Mouse (Mus musculus): ENCODE measurements around the gene Zfp334. TPM values are rescaled to one million over a fixed set of nuclear protein-coding genes. Genes with fewer than 3 reads are reported as not detected.

Gene Zfp334
- polyA plus RNA-seq, 1 experiment = not detected

DNA sequence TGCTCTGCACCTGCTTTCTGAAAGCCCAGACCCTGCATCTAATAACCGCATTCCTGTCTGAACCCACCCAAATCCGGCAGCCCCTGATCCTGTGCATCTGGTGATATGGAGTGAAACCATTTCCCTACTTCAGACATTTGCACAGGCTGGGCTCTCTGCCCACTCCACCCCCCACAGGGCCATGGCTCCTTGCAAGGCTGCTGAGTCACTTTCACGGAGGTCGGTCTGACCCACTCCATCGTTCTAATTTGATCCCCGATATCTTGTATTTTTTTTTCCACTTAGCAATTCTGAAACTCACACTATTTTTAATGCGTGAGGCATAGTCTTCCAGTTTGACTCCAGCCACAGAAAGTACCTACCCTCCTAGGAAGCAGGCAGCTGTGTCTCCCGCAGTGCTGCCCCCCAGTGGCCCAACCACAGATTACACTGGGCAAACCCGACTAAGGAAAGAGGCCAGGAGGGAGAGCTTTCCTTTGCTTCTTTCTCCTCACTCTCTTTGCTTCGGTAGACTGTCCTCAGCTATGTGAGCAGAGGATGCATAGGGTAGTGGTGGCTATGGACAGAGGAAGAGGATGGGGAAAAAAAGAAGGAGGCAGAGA lies 19.7 kb upstream of the Zfp334 start:
- Histone ChIP-seq H3K9me3 (peaks cover 27% of the 10 kb centered on the region), H3K27me3 (replicated peaks) (peaks cover 77% of the 10 kb centered on the region), H3K4me3 (replicated peaks) (no peak overlapping the region), H3K4me1 (peaks cover 19% of the 10 kb centered on the region), H3K36me3 (replicated peaks; ENCODE audit: low read length) (no peaks in the 10 kb centered on the region)
- TF ChIP-seq FLI1 (IDR thresholded peaks at IDR 0.05; ENCODE audit: low read length) (no peak), GATA1 (IDR thresholded peaks at IDR 0.05; ENCODE audit: borderline replicate concordance, low read length) (no peak)

GRCm38 (mm10) chr2:165405351-165405750 lies 17.3 kb upstream of the Zfp334 start:
- H3K9me3 ChIP-seq = peaks cover 27% of the 10 kb centered on the region
- TF ChIP-seq GATA1 (IDR thresholded peaks at IDR 0.05; ENCODE audit: borderline replicate concordance, low read length) (no peak), FLI1 (IDR thresholded peaks at IDR 0.05; ENCODE audit: low read length) (no peak)
- H3K27me3 ChIP-seq (replicated peaks) = peaks cover 80% of the 10 kb centered on the region
- no peaks in the 10 kb centered on the region for H3K36me3 ChIP-seq (replicated peaks; ENCODE audit: low read length)
- H3K4me3 ChIP-seq (replicated peaks) = no peak overlapping the region
- peaks cover 29% of the 10 kb centered on the region for H3K4me1 ChIP-seq

- no peaks in the 10 kb centered on the region for H3K36me3 ChIP-seq (replicated peaks; ENCODE audit: low read length)
- no peak for TF ChIP-seq FLI1 (IDR thresholded peaks at IDR 0.05; ENCODE audit: low read length)
- no peak for TF ChIP-seq GATA1 (IDR thresholded peaks at IDR 0.05; ENCODE audit: borderline replicate concordance, low read length)
- peaks cover 29% of the 10 kb centered on the region for H3K4me1 ChIP-seq
Measured at GRCm38 (mm10) chr2:165404951-165405350, 16.9 kb upstream of the Zfp334 start.

DNA sequence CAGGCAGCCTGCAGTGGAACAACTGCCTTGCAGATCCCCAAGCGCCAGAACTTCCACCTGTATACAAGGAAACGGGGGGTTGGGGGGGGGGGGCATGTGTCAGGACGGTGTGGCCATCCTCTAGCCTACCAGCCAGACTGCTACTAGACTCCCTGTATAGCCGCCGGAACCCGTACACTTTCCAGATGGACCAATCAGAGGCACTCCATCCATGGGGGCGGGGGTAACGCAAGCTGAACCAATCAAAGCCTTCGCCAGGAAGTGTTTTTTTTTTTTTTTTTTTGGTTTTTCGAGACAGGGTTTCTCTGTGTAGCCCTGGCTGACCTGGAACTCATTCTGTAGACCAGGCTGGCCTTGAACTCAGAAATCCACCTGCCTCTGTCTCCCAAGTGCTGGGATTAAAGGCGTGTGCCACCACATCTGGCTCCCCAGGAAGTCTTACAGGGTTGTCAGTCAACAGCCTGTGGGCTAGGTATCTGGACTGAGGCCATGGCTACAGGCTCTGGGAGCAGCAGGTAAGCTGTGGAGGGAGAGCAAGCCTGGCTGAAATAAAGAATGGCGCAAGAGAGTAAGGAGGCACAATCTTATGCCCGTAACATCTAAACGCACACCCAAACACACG lies 10.2 kb upstream of the Zfp334 start:
- TF ChIP-seq GATA1 (IDR thresholded peaks at IDR 0.05; ENCODE audit: borderline replicate concordance, low read length) (no peak), FLI1 (IDR thresholded peaks at IDR 0.05; ENCODE audit: low read length) (no peak)
- Histone ChIP-seq H3K4me1 (peaks cover 10% of the 10 kb centered on the region; the same call in 1 of the 2 replicates), H3K27me3 (replicated peaks) (peaks cover 56% of the 10 kb centered on the region), H3K9me3 (peaks cover 21% of the 10 kb centered on the region), H3K4me3 (replicated peaks) (no peak overlapping the region), H3K36me3 (replicated peaks; ENCODE audit: low read length) (no peaks in the 10 kb centered on the region)

More at GRCm38 (mm10) chr2:165404951-165405350, 16.9 kb upstream of the Zfp334 start:
- Histone ChIP-seq H3K4me3 (replicated peaks) (no peak overlapping the region), H3K9me3 (peaks cover 27% of the 10 kb centered on the region), H3K27me3 (replicated peaks) (peaks cover 81% of the 10 kb centered on the region)

- peaks cover 20% of the 10 kb centered on the region for H3K9me3 ChIP-seq
- TF ChIP-seq FLI1 (IDR thresholded peaks at IDR 0.05; ENCODE audit: low read length) = no peak
- TF ChIP-seq GATA1 (IDR thresholded peaks at IDR 0.05; ENCODE audit: borderline replicate concordance, low read length) = no peak
- peaks cover 10% of the 10 kb centered on the region; the same call in 1 of the 2 replicates for H3K4me1 ChIP-seq
- no peak overlapping the region for H3K4me3 ChIP-seq (replicated peaks)
- H3K36me3 ChIP-seq (replicated peaks; ENCODE audit: low read length) = no peaks in the 10 kb centered on the region
- peaks cover 56% of the 10 kb centered on the region for H3K27me3 ChIP-seq (replicated peaks)
Measured at GRCm38 (mm10) chr2:165397502-165398163, 9.6 kb upstream of the Zfp334 start.

DNA sequence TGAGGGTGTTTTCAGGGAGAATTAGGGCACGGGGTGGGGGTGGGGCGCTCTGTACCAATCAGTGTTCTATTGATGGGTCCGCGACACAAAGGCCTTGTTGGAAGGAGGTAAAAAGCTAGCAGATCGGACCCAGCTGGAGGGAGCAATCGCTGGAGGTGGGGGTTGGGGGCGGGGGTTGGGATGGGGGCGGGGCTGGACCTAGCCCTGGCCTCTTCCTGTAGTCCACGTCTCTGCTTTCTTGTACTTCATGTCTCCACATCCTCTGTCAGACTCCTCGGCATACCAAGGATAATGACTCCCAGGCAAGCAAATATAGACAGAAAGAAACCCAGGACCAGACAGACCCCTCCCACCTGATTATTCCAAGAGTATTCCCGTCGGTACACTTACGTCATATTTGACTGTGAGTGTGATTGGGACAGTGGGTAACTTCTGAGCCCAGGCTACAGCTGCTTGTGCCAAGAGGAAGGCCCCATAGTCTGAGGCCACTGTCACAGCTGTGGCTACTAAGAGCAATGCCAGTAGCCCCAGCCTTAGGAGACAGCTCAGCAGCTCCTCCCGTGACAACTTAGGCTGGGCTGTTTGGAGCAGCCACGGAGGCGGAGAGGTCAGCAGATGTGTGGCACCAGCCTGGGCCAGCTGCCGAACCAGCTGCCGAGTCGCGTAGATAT lies 8.9 kb upstream of the Zfp334 start:
- H3K4me1 ChIP-seq = peaks cover 8% of the 10 kb centered on the region; the same call in 1 of the 2 replicates
- no peaks in the 10 kb centered on the region for H3K36me3 ChIP-seq (replicated peaks; ENCODE audit: low read length)
- peaks cover 20% of the 10 kb centered on the region for H3K9me3 ChIP-seq
- no peak for TF ChIP-seq FLI1 (IDR thresholded peaks at IDR 0.05; ENCODE audit: low read length)
- TF ChIP-seq GATA1 (IDR thresholded peaks at IDR 0.05; ENCODE audit: borderline replicate concordance, low read length) = no peak
- H3K27me3 ChIP-seq (replicated peaks) = peaks cover 58% of the 10 kb centered on the region
- H3K4me3 ChIP-seq (replicated peaks) = no peak overlapping the region

DNA sequence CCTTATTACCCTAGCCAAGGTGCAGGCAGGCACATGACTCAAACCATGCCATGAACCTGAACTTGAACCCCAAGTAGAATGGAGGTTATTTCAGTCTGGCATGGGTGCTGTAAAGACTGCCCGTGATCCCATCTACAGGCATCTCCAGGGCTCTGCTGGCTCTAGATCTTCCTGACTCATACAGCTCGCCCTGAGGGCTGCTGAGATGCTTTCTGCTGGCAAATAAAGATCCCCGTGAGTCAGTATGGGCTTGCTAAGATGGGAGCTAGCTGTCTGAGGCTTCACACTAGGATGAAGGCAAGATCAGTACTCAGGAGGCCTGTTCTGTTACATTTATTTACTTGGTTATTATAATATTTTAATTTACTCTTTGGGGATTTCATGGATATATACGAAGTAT lies 4.1 kb upstream of the Zfp334 start:
- peaks cover 7% of the 10 kb centered on the region for H3K4me1 ChIP-seq
- H3K4me3 ChIP-seq (replicated peaks) = no peak overlapping the region
- H3K36me3 ChIP-seq (replicated peaks; ENCODE audit: low read length) = no peaks in the 10 kb centered on the region
- peaks cover 20% of the 10 kb centered on the region for H3K9me3 ChIP-seq
- peaks cover 44% of the 10 kb centered on the region for H3K27me3 ChIP-seq (replicated peaks)
- TF ChIP-seq FLI1 (IDR thresholded peaks at IDR 0.05; ENCODE audit: low read length) (no peak), GATA1 (IDR thresholded peaks at IDR 0.05; ENCODE audit: borderline replicate concordance, low read length) (no peak)

DNA sequence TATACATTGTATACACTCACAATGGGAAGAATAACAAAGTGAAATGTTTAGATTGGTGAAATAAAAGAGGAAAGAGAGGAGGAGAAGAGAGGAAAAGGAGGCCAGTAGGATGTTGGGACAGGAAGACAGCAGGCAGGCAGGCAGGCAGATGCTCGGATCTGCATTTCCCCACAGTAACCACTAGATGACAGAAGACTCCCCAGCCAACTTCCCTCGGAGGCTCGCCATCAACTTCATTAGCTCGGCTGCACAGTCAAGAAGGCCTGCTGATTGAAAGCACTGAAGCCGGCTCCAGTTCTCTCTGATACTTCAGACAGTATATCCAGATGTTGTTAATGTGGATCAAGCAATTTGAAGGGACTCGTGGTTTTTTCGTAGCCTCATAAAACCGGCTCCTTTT lies 3.5 kb upstream of the Zfp334 start:
- Histone ChIP-seq H3K27me3 (replicated peaks) (peaks cover 47% of the 10 kb centered on the region), H3K36me3 (replicated peaks; ENCODE audit: low read length) (no peaks in the 10 kb centered on the region), H3K9me3 (peaks cover 20% of the 10 kb centered on the region), H3K4me1 (peaks cover 7% of the 10 kb centered on the region), H3K4me3 (replicated peaks) (no peak overlapping the region)
- TF ChIP-seq GATA1 (IDR thresholded peaks at IDR 0.05; ENCODE audit: borderline replicate concordance, low read length) = no peak
- TF ChIP-seq FLI1 (IDR thresholded peaks at IDR 0.05; ENCODE audit: low read length) = no peak

DNA sequence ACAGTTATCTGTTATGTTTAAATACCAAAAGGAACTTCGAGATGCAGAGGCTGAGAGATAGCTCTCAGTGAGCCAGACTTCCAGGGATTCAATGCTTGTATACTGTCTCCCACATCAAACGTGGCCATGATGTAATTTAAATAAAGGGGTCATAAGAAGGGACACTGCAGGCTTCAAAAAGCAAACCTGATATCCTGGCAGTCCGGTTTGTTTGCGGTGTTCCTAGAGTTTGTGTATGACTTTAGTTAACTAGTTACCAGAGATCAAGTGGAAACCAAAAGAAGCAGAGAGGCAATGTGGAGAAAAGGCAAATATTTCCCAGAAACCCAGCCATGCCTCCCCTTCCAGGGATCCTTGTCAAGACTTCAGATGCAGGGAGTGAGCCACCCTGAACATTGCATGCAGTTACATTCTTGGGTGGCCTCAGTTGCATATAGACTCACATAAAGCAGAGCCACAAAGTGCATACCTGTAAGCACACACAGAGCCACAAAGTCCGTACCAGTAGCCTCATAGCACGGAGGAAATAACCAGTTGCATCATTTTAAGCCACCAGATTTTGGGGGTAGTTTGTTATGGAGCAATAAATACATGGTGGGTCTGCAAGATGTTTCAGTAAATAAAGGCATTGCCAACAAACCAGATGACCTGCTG lies 1.4 kb upstream of the Zfp334 start:
- Histone ChIP-seq H3K4me3 (replicated peaks) (no peak overlapping the region), H3K36me3 (replicated peaks; ENCODE audit: low read length) (no peaks in the 10 kb centered on the region), H3K27me3 (replicated peaks) (peaks cover 59% of the 10 kb centered on the region), H3K4me1 (peaks cover 7% of the 10 kb centered on the region), H3K9me3 (peaks cover 9% of the 10 kb centered on the region)
- TF ChIP-seq FLI1 (IDR thresholded peaks at IDR 0.05; ENCODE audit: low read length) (no peak), GATA1 (IDR thresholded peaks at IDR 0.05; ENCODE audit: borderline replicate concordance, low read length) (no peak)

All from megakaryocyte, embryonic 14.5 days (primary cell).